Mouse (Mus musculus) cerebellum, adult 2 months (tissue): Measurements from ENCODE around the gene Wdr93.

Source experiments
- CTCF ChIP-seq: fragments of 200-500 bp; IDR thresholded peaks from 2 replicates; pipeline ENCODE4 v1.5.1; 2011; ENCODE audit warnings: low read depth, mild to moderate bottlenecking, control low read depth, low read length, moderate library complexity, borderline replicate concordance; ENCODE audit not compliant: insufficient read depth
- POLR2A ChIP-seq: fragments of 200-500 bp; IDR thresholded peaks from 2 replicates; pipeline ENCODE4 v1.6.1; 2011; ENCODE audit warnings: low read length, control low read depth, borderline replicate concordance; ENCODE audit not compliant: insufficient read depth

GRCm38 (mm10) chr7:79802037-79802436 is 59.1 kb downstream of the Wdr93 start:
- no peak for TF ChIP-seq CTCF
- no peak for TF ChIP-seq POLR2A
